Mouse (Mus musculus): ENCODE measurements around the gene Ints1.
A peak's percentile ranks its signal among the peaks of the same experiment; 100 is the strongest.

Ints1 gene

GRCm38 (mm10) chr5:139775216-139775926 lies at the start of gene Ints1:
Ints1 (minus strand) TSS chr5:139775674.
- DNase-seq (ENCODE audit: low read depth, low spot score) = peak; percentile 94

DNA sequence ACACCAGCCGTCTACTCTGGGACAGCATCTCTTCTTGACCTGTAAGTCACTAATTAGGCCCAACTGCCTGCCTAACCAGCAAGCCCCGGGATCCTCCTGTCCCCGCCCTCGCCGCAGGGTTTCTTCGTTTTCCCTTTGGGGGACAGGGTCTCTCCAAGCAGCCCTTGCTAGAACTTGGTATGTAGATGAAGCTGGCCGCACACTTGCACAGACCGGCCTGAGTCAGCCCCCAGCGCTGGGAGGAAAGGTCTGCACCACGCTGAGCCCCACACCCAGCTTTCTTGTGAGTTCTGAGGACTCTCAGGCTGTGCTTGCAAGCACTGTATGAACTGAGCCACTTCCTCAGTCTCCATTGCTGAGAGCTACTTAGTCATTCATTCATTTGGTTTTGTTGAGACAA lies 49.1 kb upstream of the Ints1 start:
- no peak for DNase-seq (ENCODE audit: low read depth, low spot score)

GRCm38 (mm10) chr5:139821466-139822459 lies 46.3 kb upstream of the Ints1 start:
- DNase-seq (ENCODE audit: low read depth, low spot score) = no peak

DNA sequence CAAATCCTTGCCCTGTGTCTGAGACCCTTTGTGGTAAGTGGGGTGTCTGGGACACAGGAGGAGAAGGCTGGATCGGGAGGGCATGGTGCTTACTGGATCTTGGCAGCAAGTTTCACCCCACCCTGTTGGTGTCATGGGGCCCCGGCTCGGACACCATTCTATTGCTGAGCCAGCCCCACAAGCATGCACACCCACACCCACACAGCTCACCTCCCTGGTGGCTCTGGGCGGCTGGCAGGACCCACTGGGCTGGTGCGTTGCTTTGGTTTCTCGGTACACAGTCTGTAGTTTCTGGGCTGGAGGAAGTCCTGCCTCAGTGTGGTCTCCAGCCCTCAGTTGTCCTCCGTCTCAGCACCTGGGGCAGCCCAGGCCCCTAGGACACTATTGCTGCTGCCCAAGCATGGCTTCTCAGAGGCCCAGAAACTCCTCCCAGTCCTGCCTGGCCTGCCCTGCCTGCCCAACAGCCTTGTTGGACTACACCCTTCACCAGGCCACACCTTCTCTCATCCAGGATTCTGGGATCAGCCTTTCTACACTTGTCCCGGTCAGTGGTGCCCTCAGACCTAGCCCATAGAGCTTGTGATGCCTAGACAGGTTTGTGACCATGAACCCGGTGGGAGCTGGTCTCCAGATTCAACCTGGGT lies 44.2 kb upstream of the Ints1 start, which contains the start of gene Tmem184a:
Tmem184a (minus strand) TSS at position 380 of the 644 bp plus-strand sequence.
- DNase-seq (ENCODE audit: low read depth, low spot score) = no peak

DNA sequence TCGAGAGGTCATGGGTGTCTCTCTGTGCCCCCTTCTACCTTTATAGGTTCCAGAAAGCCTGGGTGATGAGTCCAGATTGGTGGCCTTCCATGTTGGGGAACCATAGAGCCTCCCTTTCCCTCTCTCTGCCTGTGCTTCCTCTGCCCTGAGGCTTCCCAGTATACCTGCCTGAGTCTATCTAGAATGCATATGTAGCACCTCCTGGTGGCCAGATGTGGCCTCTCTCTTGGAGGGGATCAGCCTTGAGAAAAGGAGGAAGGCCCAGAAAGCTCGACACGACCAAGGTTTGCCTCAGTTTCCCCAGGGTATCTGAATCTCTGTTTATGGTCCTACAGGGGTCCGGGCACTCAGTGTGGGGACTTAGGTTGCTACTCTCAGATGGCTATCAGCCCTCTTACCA lies 43.3 kb upstream of the Ints1 start:
- peak; percentile 45 for DNase-seq (ENCODE audit: low read depth, low spot score)

DNA sequence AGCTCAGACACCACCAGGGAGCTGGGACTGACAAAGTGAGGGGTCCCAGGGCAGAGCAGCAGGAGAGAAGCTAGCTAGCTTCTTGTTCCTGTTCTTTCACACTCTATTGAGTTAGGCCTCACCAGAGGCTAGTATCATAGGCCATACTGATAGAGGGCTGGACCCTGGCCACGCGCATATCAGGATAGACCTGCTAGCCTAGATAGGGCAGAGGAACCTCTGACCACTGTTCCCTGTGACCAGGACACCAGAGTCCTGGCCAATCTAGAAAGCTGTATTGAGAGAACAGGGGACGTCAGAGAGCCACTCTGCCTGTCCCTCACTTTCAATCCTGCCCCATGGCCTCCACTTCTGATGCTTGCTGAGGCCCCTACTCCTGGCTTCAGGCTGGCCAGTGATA lies 42.6 kb upstream of the Ints1 start:
- no peak for DNase-seq (ENCODE audit: low read depth, low spot score)

DNA sequence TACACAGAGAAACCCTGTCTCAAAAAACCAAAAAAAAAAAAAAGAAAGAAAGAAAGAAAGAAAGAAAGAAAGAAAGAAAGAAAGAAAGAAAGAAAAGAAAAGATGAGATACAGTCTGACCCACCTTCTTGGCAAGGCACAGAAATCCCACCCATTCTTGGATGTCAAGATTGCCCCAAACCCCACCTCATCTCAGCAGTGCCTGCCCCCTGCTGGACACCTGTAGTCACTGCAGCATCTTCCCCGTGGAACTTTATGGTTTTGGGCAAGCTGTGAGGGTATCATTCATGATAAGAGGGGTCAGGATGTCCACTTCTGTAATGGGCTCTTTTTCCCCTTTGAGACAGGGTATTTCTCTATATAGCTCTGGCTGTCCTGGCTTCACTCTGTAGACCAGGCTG lies 41.8 kb upstream of the Ints1 start:
- peak; percentile 38 for DNase-seq (ENCODE audit: low read depth, low spot score)

- DNase-seq (ENCODE audit: low read depth, low spot score) = no peak
Measured at GRCm38 (mm10) chr5:139816445-139816844, 41.0 kb upstream of the Ints1 start.

GRCm38 (mm10) chr5:139815964-139816363 lies 40.5 kb upstream of the Ints1 start:
- DNase-seq (ENCODE audit: low read depth, low spot score) = no peak

DNA sequence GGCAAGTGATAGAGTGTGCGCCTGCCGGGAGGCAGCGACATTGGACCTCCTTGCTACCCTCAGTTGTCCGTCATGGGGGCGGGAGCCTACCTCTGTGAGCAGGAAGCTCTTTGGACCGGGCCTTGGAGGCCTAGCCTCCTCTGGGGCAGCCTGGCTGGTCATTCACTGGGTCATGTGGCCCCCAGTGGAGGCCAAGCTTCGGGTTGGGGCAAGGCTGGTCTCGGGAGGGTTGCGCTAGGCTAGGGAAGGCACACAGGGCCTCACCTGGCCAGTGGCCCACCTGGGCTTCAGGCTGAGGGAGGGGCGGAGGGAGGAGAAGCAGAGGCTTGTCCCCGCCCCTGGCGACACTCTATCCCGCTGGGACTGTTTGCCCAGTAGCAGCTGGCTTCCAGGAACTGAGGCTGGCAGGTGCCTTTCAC lies 38.5 kb upstream of the Ints1 start:
- DNase-seq (ENCODE audit: low read depth, low spot score) = no peak

DNA sequence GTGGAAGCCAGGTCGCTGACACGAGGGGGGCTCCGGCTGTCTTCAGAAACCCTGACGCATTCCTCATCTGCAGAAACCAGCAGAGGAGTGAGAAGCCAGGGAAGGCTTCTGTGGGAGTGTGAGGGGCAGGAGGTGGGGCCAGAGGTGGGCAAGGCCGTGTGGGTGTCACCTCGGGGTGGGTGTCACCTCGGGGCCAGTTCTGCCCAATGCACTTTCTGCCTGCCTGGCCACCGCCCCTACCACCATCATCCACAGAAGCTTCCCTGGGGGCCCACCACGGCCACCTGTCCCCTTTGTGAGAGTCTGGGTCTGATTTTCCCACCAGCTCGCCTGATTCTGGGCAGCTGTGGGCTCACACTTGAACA lies 37.6 kb upstream of the Ints1 start:
- no peak for DNase-seq (ENCODE audit: low read depth, low spot score)

GRCm38 (mm10) chr5:139812398-139813125 lies 37.1 kb upstream of the Ints1 start:
- no peak for DNase-seq (ENCODE audit: low read depth, low spot score)

DNA sequence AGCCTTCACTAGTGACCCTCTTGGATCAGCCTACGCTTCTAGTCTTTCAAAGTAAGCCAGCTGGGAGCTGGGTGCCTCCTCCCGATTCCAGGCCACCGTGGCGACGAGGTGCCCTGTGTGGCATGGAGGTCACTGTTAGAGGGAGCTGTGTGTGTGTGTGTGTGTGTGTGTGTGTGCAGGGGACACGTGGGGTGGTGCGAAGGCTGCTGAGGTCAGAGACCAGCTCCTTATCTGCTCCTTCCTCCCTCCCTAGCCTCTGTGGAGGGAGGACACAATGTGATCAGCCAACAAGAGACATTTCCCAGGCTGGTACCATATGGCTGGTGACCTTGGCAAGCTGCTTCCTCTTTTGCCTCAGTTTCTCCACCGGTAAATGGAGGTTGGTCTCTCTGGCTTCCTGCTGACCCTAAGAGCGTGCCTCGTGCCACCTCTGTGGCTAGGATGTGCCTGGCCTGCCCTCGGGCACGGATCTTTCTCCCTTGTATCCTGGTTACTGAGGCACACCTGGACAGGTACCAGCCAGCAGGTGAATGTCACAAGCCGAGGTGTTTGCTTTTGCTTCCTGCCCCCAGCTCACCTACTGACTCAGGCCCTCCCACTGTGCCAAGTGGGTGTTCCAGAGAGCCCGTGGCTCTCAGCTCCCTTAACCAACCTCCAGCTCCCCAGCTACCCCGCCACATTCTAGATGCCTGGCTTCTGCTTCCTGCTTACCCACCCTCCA lies 36.4 kb upstream of the Ints1 start:
- DNase-seq (ENCODE audit: low read depth, low spot score) = no peak

DNA sequence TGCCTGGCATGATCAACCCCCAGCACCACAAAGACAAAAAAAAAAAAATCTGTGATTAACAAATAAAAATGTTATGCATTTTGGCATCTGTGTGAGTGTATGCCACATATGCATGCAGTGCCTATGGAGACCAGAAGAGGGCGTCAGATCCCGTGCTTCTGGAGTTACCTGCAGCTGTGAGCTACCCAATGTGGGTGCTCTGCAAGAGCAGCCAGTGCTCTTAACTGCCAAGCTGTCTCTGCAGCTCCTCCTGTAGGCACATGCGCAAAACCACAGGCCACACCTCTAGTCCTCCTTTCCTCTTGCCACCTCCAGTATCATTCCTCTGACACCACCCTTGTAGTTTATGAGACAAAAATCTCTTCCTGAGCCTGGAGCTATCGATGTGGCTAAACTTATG lies 33.9 kb upstream of the Ints1 start:
- no peak for DNase-seq (ENCODE audit: low read depth, low spot score)

DNA sequence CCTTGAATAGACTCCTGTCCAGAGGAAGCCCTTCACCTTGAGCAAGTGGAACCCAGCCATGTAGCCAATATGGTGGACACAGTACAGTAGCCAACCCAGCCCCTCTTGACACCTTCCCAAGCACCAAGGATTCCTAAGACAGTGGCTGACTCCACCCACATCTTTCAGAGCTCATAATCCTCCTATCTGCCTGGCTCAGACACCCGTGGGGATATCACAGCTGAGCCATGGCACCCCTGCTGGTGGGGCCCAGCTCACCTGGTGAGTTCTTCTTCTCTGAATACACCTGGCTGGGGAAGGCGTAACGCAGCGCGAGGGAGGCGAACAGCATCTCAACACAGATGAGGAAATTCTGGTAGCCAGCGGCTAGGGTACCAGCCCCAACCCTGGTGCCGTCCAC lies 30.4 kb upstream of the Ints1 start:
- no peak for DNase-seq (ENCODE audit: low read depth, low spot score)

DNA sequence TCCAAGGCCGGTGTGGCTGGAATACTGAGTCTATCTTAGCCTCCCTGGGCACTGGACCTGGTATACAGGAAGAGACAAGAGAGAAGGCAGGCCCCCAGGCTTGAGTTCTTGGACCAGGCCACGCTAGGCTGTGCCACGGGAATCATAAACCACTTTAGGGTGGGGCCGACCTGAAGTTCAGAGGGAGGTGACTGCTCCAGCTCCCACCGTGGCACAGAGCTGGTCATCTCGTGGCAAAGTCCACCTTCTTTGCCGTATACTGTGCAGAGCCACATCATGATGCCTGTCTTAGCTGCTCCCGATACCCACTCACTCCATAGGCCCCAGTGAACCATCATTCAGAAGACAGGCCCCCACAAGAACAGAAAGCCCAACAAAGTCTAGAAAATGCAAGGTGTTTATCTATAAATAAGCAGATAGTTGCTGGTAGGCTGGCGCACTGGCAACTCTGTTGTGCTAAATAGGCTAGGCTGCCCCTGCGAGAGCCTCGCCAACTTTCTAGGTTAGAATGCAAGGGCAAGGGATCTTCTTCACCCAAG lies 29.2 kb upstream of the Ints1 start:
- no peak for DNase-seq (ENCODE audit: low read depth, low spot score)

DNA sequence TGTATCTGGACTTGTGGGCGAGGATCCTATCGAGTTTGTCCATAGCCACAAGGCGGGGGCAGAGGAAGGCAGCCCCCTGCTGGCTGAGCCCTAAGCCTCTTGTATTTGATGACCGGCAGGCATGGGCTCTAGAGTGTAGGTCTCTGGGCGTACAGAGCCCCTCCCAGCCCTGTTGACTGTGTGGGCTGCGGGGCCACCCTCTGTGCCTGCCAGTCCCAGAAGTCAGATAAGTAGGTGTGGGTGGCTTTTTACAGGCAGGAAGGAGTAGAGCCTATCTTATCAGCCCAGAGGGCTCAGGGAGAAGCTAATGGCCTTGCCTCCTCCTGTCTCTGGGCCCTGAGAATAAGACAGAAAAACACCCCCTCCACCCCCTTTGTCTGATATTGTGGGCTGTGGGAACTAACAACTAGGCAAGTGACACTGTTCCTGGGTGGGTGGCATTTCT lies 28.7 kb upstream of the Ints1 start:
- DNase-seq (ENCODE audit: low read depth, low spot score) = no peak

GRCm38 (mm10) chr5:139803601-139804102 lies 28.2 kb upstream of the Ints1 start:
- peak; percentile 38 for DNase-seq (ENCODE audit: low read depth, low spot score)

DNA sequence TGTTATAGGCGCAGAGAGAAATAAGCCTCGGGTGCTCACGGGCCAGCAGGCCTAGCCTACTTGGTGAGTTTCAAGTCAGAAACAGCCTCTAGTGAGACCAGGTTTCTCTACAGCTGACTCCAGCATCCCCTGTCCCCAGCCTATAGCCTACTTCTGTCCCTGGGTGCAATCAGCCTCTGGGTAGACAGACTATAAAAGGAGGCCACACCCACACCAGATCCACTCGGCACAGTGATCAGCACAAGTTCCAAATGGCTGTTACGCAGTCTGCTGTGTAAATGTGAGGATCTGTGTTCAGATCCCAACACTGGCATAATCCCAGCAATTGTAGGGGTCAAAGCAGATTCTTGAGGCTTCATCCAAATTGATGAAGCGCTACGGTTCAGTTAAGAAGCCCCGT lies 27.7 kb upstream of the Ints1 start:
- no peak for DNase-seq (ENCODE audit: low read depth, low spot score)

DNA sequence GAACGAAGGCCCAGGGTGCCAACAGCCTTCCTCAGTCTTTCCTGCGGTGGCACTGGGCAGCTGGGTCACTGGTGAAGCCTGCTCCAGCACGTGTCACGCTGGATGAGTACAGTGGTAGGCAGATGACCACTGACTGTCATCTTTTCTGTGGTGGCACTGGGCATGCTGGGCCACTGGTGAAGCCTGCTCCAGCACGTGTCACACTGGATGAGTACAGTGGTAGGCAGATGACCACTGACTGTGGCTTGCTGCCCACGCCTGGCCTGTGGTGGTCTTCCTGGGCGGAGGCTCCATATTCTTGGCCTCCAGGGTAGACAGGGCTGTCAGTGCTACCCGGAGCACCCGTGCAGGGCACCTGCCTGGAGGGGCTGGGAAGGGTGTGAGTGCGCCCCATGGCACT lies 26.4 kb upstream of the Ints1 start:
- no peak for DNase-seq (ENCODE audit: low read depth, low spot score)

Data from CD4-positive helper T cell, adult 2 months (primary cell).